Mouse (Mus musculus) kidney, embryonic 14.5 days (tissue): ENCODE data around the gene Gas7. TPM values are rescaled to one million over a fixed set of nuclear protein-coding genes. Genes with fewer than 3 reads are reported as not detected.

ENCODE experiments used
- ATAC-seq: fragments of 200-750 bp; cut with Nextera tagmentation; 2 replicates; pipeline ENCODE4 v1.8.0; 2017; ENCODE audit warnings: moderate number of reproducible peaks, mild to moderate bottlenecking, moderate TSS enrichment, moderate library complexity; ENCODE audit not compliant: low FRiP score, low TSS enrichment
- H3K27ac ChIP-seq: fragments of 300-500 bp; sonication (generic); 2 replicates; pipeline ENCODE4 v1.5.1; 2014; ENCODE audit warnings: low read depth, mild to moderate bottlenecking, low read length, moderate library complexity, mixed read lengths
- H3K27me3 ChIP-seq: fragments of 300-500 bp; sonication (generic); 2 replicates; pipeline ENCODE4 v1.6.1; 2014; ENCODE audit warnings: mild to moderate bottlenecking, low read length; ENCODE audit not compliant: control insufficient read depth, insufficient read depth
- H3K36me3 ChIP-seq: fragments of 300-500 bp; sonication (generic); 2 replicates; pipeline ENCODE4 v1.6.1; 2014; ENCODE audit warnings: low read length, mixed read lengths; ENCODE audit not compliant: control insufficient read depth, insufficient read depth
- H3K4me1 ChIP-seq: fragments of 300-500 bp; sonication (generic); 2 replicates; pipeline ENCODE4 v1.6.1; 2014; ENCODE audit warnings: low read length, mixed read lengths; ENCODE audit not compliant: control insufficient read depth, insufficient read depth
- H3K4me2 ChIP-seq: fragments of 300-500 bp; sonication (generic); replicated peaks from 2 replicates; pipeline ENCODE4 v1.6.1; 2014; ENCODE audit warnings: low read depth, mild to moderate bottlenecking, low read length
- H3K4me3 ChIP-seq: fragments of 300-500 bp; sonication (generic); 2 replicates; pipeline ENCODE4 v1.5.1; 2014; ENCODE audit warnings: mild to moderate bottlenecking, low read length
- H3K9ac ChIP-seq: fragments of 300-500 bp; sonication (generic); 2 replicates; pipeline ENCODE4 v1.6.1; 2014; ENCODE audit warnings: low read depth, mild to moderate bottlenecking, low read length, moderate library complexity
- H3K9me3 ChIP-seq: fragments of 300-500 bp; sonication (generic); 2 replicates; pipeline ENCODE4 v1.6.1; 2016; ENCODE audit warnings: low read length; ENCODE audit not compliant: control insufficient read depth
- WGBS: fragments of 180-500 bp; shearing (Covaris S2); extraction: QIAGEN DNeasy Blood & Tissue Kit; methylation state at CpG from one replicate; pipeline ENCODE4 v1.1.7; 2014; 5-methylcytosine and 5-hydroxymethylcytosine counted together
- polyA plus RNA-seq: library from polyadenylated mRNA; unstranded; fragments of >200 nt; fragmentation: Nextera tagmentation; extraction: Ambion mirVana; gene quantifications from 2 replicates; pipeline ENCODE4 v1.2.1, GENCODE M21; 2014

The Gas7 gene
- polyA plus RNA-seq, 1 experiment from 2014 or later, result 8.3 TPM

DNA sequence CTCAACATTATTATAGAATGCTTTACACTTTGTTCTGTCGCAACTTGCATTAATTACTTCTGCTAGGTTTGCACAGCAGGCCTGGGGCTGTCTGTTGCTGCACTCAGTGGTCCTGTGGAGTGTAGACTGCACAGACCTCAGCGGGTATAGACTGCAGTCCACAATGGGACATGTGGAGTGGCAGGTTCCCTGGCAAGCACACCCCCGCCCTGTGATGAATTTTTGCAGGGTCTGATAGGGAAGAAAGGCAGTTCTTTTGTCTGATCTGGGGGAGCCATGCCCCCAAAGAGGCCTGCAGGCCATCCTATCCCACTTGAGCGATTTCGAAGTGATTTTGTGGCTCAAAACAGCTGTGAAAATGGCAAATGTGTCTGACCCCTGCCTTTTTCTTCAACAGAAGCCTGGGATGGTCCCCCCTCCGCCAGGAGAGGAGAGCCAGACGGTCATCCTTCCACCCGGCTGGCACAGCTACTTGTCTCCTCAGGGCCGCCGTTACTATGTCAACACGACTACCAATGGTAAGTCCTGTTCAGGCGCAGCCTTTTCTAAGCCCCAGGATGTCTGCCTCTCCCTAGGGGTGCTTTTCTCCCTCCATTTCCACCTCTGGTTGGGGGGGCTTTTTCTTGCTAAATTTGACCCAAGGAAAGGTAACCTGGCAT is 147.6 kb downstream of the Gas7 start:
- H3K36me3 ChIP-seq, result no peaks in the 10 kb centered on the region
- no peak overlapping the region for H3K4me3 ChIP-seq
- no peaks in the 10 kb centered on the region for H3K4me1 ChIP-seq
- H3K4me2 ChIP-seq, result no peak overlapping the region
- H3K9ac ChIP-seq, result no peak overlapping the region
- ATAC-seq, result no peak
- H3K9me3 ChIP-seq, result no peaks in the 10 kb centered on the region
- H3K27ac ChIP-seq, result no peak overlapping the region
- WGBS, result 74% methylated on average over 12 of the region's 12 CpGs
- no peaks in the 10 kb centered on the region for H3K27me3 ChIP-seq

DNA sequence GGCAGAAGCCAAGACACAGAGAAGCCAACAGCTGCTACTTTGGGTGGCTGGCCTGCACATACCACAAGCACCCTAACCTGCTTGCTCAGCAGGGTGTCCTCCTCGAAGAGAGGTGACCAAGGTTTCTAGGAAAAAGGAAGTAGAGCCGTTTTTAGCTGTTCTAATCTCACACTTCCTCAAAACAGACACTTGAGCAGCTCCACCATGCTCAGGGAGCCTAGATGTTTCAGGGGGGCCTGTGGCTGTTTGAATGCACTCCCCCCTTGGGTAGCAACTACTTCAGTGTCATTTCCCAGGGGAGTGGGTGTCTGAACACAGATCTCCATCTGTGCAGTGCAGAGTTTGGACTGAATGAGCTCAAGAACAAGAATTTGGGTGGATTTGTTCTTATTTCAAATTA is 149.2 kb downstream of the Gas7 start:
- no peaks in the 10 kb centered on the region for H3K9me3 ChIP-seq
- H3K4me3 ChIP-seq, result no peak overlapping the region
- no peak overlapping the region for H3K27ac ChIP-seq
- 68% methylated on average over 2 of the region's 2 CpGs for WGBS
- H3K36me3 ChIP-seq, result no peaks in the 10 kb centered on the region
- H3K4me1 ChIP-seq, result no peaks in the 10 kb centered on the region
- no peak overlapping the region for H3K4me2 ChIP-seq
- no peak overlapping the region for H3K9ac ChIP-seq
- ATAC-seq, result no peak
- no peaks in the 10 kb centered on the region for H3K27me3 ChIP-seq

GRCm38 (mm10) chr11:67608114-67608683 is 153.0 kb downstream of the Gas7 start:
- no peak overlapping the region for H3K4me2 ChIP-seq
- no peaks in the 10 kb centered on the region for H3K27me3 ChIP-seq
- no peaks in the 10 kb centered on the region for H3K4me1 ChIP-seq
- no peak for ATAC-seq
- H3K4me3 ChIP-seq, result no peak overlapping the region
- WGBS, result 79% methylated on average over 10 of the region's 10 CpGs
- H3K9me3 ChIP-seq, result no peaks in the 10 kb centered on the region
- no peak overlapping the region for H3K9ac ChIP-seq
- H3K27ac ChIP-seq, result no peak overlapping the region
- H3K36me3 ChIP-seq, result no peaks in the 10 kb centered on the region

DNA sequence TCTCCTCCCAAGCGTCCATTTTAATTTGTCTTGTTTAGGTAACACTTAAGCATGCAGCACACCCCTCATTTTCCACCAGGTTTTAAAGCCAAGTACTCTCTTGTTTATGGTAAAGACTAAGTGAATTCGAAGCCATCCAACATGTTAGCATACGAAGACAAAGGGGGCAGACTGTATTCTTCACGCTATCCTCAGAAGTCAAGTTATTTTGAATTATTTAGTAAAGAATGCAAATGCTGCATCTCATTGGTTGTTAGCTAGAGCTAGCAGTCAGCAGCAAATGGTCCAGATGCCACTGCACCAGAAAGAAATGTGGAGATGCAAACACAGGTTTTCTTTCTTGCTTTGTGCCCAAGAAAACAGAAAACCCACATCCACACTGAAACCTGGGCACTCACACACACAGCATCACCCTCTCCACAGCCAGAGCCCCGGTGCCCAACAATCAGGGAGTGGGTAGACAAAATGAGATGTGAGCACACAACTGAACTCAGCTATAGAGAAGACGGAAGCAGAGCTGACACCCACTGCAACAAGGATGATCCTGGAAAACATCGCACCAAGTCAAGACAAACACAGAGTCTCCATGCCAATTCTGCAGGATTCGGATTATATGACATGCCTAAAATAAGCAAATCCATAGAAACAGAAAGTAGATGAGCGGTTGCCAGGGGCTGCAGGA is 157.1 kb downstream of the Gas7 start:
- no peaks in the 10 kb centered on the region for H3K9me3 ChIP-seq
- 88% methylated on average over 9 of the region's 9 CpGs for WGBS
- no peak for ATAC-seq

GRCm38 (mm10) chr11:67616557-67617239 is 161.5 kb downstream of the Gas7 start:
- Histone ChIP-seq H3K9me3 (no peaks in the 10 kb centered on the region), H3K9ac (no peak overlapping the region), H3K4me1 (no peaks in the 10 kb centered on the region), H3K27me3 (no peaks in the 10 kb centered on the region), H3K4me3 (no peak overlapping the region), H3K4me2 (no peak overlapping the region), H3K27ac (no peak overlapping the region), H3K36me3 (no peaks in the 10 kb centered on the region)
- no peak for ATAC-seq
- WGBS, result 76% methylated on average over 13 of the region's 13 CpGs

More for the DNA sequence above, 157.1 kb downstream of the Gas7 start:
- no peak overlapping the region for H3K27ac ChIP-seq
- H3K36me3 ChIP-seq, result no peaks in the 10 kb centered on the region
- no peaks in the 10 kb centered on the region for H3K4me1 ChIP-seq
- H3K27me3 ChIP-seq, result no peaks in the 10 kb centered on the region
- H3K4me3 ChIP-seq, result no peak overlapping the region
- H3K9ac ChIP-seq, result no peak overlapping the region
- H3K4me2 ChIP-seq, result no peak overlapping the region

DNA sequence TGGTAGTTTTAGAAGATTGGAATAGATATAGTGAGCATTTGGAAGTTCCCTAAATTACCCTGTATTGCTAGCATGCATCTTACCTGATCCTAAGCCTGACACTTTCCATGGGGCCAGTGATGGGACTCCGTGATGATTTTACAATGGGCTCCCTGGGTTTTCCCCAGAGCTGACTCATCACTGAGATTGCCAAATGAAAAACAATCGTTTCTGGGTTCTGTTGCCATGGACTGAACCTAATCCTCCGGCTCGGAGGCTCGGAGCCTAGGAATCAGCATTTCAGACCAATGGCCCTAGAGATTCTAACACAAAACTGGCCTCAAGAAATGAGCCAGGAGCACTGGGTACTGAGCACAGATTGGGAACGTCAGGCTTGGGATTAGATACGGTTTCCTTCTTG is 167.1 kb downstream of the Gas7 start:
- Histone ChIP-seq H3K4me1 (no peaks in the 10 kb centered on the region), H3K4me3 (no peak overlapping the region), H3K36me3 (no peaks in the 10 kb centered on the region), H3K4me2 (no peak overlapping the region), H3K9ac (no peak overlapping the region), H3K27me3 (no peaks in the 10 kb centered on the region), H3K9me3 (no peaks in the 10 kb centered on the region), H3K27ac (no peak overlapping the region)
- WGBS, result 84% methylated on average over 7 of the region's 7 CpGs
- no peak for ATAC-seq

DNA sequence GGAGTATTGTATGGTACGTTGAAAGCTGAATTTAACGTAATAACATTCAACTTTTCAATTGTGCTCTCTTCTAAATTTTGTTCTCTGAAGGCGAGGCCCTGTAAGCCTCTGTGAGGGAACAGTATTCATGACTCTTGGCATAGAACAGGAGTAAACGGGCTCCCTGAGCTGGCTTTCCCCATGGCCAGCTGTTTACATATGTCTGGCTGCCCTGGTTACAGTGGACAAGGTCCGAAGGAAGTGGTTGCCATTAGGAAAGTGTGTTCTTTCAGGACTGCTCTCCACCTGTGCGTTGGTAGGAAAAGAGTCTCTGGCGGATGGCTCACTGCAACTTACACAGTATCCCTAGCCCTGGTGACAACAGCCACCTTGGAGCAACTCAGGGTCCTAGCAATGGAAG is 171.9 kb downstream of the Gas7 start:
- Histone ChIP-seq H3K4me2 (no peak overlapping the region), H3K27me3 (no peaks in the 10 kb centered on the region), H3K4me1 (no peaks in the 10 kb centered on the region), H3K9me3 (no peaks in the 10 kb centered on the region), H3K36me3 (no peaks in the 10 kb centered on the region), H3K9ac (no peak overlapping the region), H3K4me3 (no peak overlapping the region), H3K27ac (no peak overlapping the region)
- 91% methylated on average over 7 of the region's 7 CpGs for WGBS
- ATAC-seq, result no peak

DNA sequence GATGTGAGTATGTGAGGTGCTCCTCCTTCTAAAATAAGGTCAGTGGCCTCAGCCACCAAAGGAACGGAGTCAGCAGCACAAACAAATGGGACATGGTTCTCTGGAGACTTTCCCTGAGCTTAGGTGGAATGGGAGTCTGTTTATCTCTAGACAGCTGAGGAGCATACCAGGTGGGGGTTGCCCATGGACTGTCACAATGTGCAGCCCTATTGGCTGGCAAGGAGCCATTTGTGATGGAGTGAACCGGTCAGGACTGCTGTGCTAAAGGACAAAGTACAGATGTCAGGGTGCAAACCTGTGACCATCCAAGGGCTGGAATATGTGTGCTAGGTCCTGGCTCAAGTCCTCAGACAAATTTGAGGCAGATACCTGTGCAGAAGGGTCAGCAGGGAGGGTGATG is 173.3 kb downstream of the Gas7 start:
- no peak overlapping the region for H3K27ac ChIP-seq
- no peaks in the 10 kb centered on the region for H3K9me3 ChIP-seq
- ATAC-seq, result no peak
- 56% methylated on average over 2 of the region's 2 CpGs for WGBS
- no peaks in the 10 kb centered on the region for H3K36me3 ChIP-seq
- no peak overlapping the region for H3K4me3 ChIP-seq
- H3K27me3 ChIP-seq, result no peaks in the 10 kb centered on the region
- H3K9ac ChIP-seq, result no peak overlapping the region
- no peaks in the 10 kb centered on the region for H3K4me1 ChIP-seq
- no peak overlapping the region for H3K4me2 ChIP-seq

GRCm38 (mm10) chr11:67632906-67633305 is 177.7 kb downstream of the Gas7 start:
- no peak overlapping the region for H3K27ac ChIP-seq
- H3K27me3 ChIP-seq, result no peaks in the 10 kb centered on the region
- no peak for ATAC-seq
- H3K9me3 ChIP-seq, result no peaks in the 10 kb centered on the region
- 66% methylated on average over 8 of the region's 8 CpGs for WGBS
- no peak overlapping the region for H3K4me2 ChIP-seq
- no peaks in the 10 kb centered on the region for H3K4me1 ChIP-seq
- no peaks in the 10 kb centered on the region for H3K36me3 ChIP-seq
- H3K4me3 ChIP-seq, result no peak overlapping the region
- H3K9ac ChIP-seq, result no peak overlapping the region
